Mouse (Mus musculus): ENCODE data around the gene Jund. TPM values are rescaled to one million over a fixed set of nuclear protein-coding genes. Genes with fewer than 3 reads are reported as not detected.

Jund gene
- total and polyA plus RNA-seq, 3 experiments: 191 to 283 (median 279) TPM

DNA sequence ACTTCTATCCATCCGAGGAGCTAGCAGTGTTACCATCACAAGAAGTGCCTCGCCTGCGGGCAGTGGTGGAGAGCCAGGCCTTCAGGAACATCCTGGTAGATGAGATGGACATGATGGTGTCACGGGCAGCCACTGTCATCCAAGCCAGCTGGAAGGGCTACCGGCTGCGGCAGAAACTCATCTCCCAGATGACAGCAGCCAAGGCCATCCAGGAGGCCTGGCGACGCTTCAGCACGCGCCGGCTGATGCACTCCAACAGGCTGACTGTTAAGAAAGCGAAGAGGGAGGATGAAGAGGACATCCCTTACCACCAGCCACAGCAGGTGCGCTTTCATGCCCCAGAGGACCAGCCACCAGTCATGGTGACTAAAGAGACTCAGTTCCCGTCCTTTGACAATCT, 9.5 kb downstream of the Jund start:
- Histone ChIP-seq H3K9ac (ENCODE audit: insufficient read depth, low read depth) (no peak overlapping the region), H3K4me1 (ENCODE audit: control insufficient read depth in 1 of 2, insufficient read depth in 2 of 2) (peaks cover 0 to 2% of the 10 kb centered on the region in 2 experiments; a peak in 2 of 4 replicates), H3K79me2 (replicated peaks; ENCODE audit: control insufficient read depth, extremely low read depth, insufficient read depth, poor library complexity, severe bottlenecking) (no peaks in the 10 kb centered on the region), H3K27ac (ENCODE audit: insufficient read depth, low read depth) (no peak overlapping the region), H3K9me3 (replicated peaks; ENCODE audit: low read length) (no peaks in the 10 kb centered on the region), H3K4me3 (replicated peaks in 1 of 3; ENCODE audit: low read depth in 2 of 3, low read length in 2 of 3, poor library complexity in 1 of 3) (no peak overlapping the region), H3K4me2 (ENCODE audit: insufficient read depth, low read depth, poor library complexity, severe bottlenecking) (no peak overlapping the region), H3K27me3 (replicated peaks) (no peaks in the 10 kb centered on the region), H3K36me3 (replicated peaks in 1 of 2; ENCODE audit: control insufficient read depth in 1 of 2, insufficient read depth in 1 of 2, low read length in 1 of 2) (peaks cover 0 to 37% of the 10 kb centered on the region in 2 experiments)
- DNase-seq (ENCODE audit: extremely low read depth): no peak
- TF ChIP-seq TCF12 (IDR thresholded peaks at IDR 0.05; ENCODE audit: low read depth, low read length): no peak
- TF ChIP-seq POLR2AphosphoS2 (IDR thresholded peaks at IDR 0.05; ENCODE audit: low read depth, low read length): no peak
- no peak for TF ChIP-seq CHD1 (IDR thresholded peaks at IDR 0.05; ENCODE audit: low read depth, low read length)
- TF ChIP-seq MEF2A (IDR thresholded peaks at IDR 0.05; ENCODE audit: borderline replicate concordance, low read depth, low read length): no peak
- TF ChIP-seq ZKSCAN1 (IDR thresholded peaks at IDR 0.05; ENCODE audit: borderline replicate concordance, low read depth, low read length): no peak
- no peak for TF ChIP-seq E2F4 (IDR thresholded peaks at IDR 0.05; ENCODE audit: insufficient replicate concordance, low read depth, low read length)
- no peak for TF ChIP-seq TBP (conservative IDR thresholded peaks at IDR 0.05; ENCODE audit: low read depth, low read length)
- no peak for TF ChIP-seq RCOR1 (conservative IDR thresholded peaks at IDR 0.05; ENCODE audit: low read depth, low read length)
- no peak for TF ChIP-seq PAX5 (IDR thresholded peaks at IDR 0.05; ENCODE audit: low read length)
- TF ChIP-seq ZMIZ1 (IDR thresholded peaks at IDR 0.05; ENCODE audit: low read depth, low read length): no peak
- TF ChIP-seq NELFE (IDR thresholded peaks at IDR 0.05; ENCODE audit: low read depth, low read length): no peak
- no peak for TF ChIP-seq KAT2A (IDR thresholded peaks at IDR 0.05; ENCODE audit: insufficient replicate concordance, low read length)
- no peak for TF ChIP-seq EP300 (IDR thresholded peaks at IDR 0.05; ENCODE audit: low read length)
- no peak for TF ChIP-seq SMC3 (IDR thresholded peaks at IDR 0.05; ENCODE audit: low read depth, low read length)
- TF ChIP-seq ZC3H11A (IDR thresholded peaks at IDR 0.05; ENCODE audit: low read depth, low read length): no peak
- in situ Hi-C loops (cut with MboI; ENCODE audit: low pct_ligation_motif_present, low pct_unique_long_range_greater_than_20kb, low sequenced_read_pairs): no loop called here
- dilution Hi-C loops (cut with MboI; ENCODE audit: extremely low pct_ligation_motif_present, extremely low pct_unique_long_range_greater_than_20kb, low sequenced_read_pairs): no loop called here

DNA sequence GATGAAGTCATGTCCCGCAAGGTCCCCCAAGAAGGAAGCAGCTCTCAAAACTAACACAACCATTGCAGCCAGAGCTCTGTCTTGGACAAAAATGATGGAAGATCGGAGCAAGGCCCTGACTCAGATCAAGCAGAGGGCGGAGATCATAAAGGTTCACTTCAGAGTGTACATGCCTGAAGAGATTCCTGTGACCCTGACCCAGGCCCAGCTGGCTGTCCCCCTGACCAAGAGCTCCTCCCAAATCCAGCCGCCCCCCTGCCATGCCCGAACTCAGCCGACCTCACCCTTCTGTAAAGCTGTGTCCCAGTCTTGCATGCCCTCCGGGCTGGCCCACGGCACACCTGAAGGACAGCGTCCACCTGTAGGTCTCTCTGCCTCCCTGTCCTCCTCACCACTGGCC, 11.0 kb downstream of the Jund start:
- Histone ChIP-seq H3K27me3 (replicated peaks) (no peaks in the 10 kb centered on the region), H3K4me1 (ENCODE audit: control insufficient read depth in 1 of 2, insufficient read depth in 2 of 2) (no peaks in the 10 kb centered on the region), H3K79me2 (replicated peaks; ENCODE audit: control insufficient read depth, extremely low read depth, insufficient read depth, poor library complexity, severe bottlenecking) (no peaks in the 10 kb centered on the region), H3K4me2 (ENCODE audit: insufficient read depth, low read depth, poor library complexity, severe bottlenecking) (no peak overlapping the region), H3K36me3 (replicated peaks in 1 of 2; ENCODE audit: control insufficient read depth in 1 of 2, insufficient read depth in 1 of 2, low read length in 1 of 2) (peaks cover 0 to 30% of the 10 kb centered on the region in 2 experiments), H3K4me3 (replicated peaks in 1 of 3; ENCODE audit: low read depth in 2 of 3, low read length in 2 of 3, poor library complexity in 1 of 3) (no peak overlapping the region), H3K9ac (ENCODE audit: insufficient read depth, low read depth) (no peak overlapping the region), H3K9me3 (replicated peaks; ENCODE audit: low read length) (no peaks in the 10 kb centered on the region), H3K27ac (ENCODE audit: insufficient read depth, low read depth) (no peak overlapping the region)
- in situ Hi-C loops (cut with MboI; ENCODE audit: low pct_ligation_motif_present, low pct_unique_long_range_greater_than_20kb, low sequenced_read_pairs) (loop anchor here (10.0 kb wide), 2 partner anchors 45 to 135 kb away; partner anchors contain the start of gene Pgpep1), dilution Hi-C loops (cut with MboI; ENCODE audit: extremely low pct_ligation_motif_present, extremely low pct_unique_long_range_greater_than_20kb, low sequenced_read_pairs) (no loop called here)
- no peak for DNase-seq (ENCODE audit: extremely low read depth)
- TF ChIP-seq PAX5 (IDR thresholded peaks at IDR 0.05; ENCODE audit: low read length) (no peak), ELF1 (IDR thresholded peaks at IDR 0.05; ENCODE audit: low read depth, low read length) (no peak), SIN3A (IDR thresholded peaks at IDR 0.05; ENCODE audit: low read length) (no peak), BHLHE40 (IDR thresholded peaks at IDR 0.05; ENCODE audit: low read depth, low read length) (no peak), NRF1 (IDR thresholded peaks at IDR 0.05; ENCODE audit: low read depth, low read length) (no peak), CHD2 (IDR thresholded peaks at IDR 0.05; ENCODE audit: low read length) (no peak), E2F4 (IDR thresholded peaks at IDR 0.05; ENCODE audit: insufficient replicate concordance, low read depth, low read length) (no peak), TCF12 (IDR thresholded peaks at IDR 0.05; ENCODE audit: low read depth, low read length) (no peak), USF1 (IDR thresholded peaks at IDR 0.05; ENCODE audit: low read depth, low read length) (no peak), NELFE (IDR thresholded peaks at IDR 0.05; ENCODE audit: low read depth, low read length) (no peak), ZKSCAN1 (IDR thresholded peaks at IDR 0.05; ENCODE audit: borderline replicate concordance, low read depth, low read length) (no peak), IRF4 (IDR thresholded peaks at IDR 0.05; ENCODE audit: low read depth, low read length) (no peak), MYC (IDR thresholded peaks at IDR 0.05; ENCODE audit: low read depth, low read length) (no peak), MXI1 (IDR thresholded peaks at IDR 0.05; ENCODE audit: low read depth, low read length) (no peak), ZC3H11A (IDR thresholded peaks at IDR 0.05; ENCODE audit: low read depth, low read length) (no peak), MAX (IDR thresholded peaks at IDR 0.05; ENCODE audit: low read length) (no peak), GABPA (IDR thresholded peaks at IDR 0.05; ENCODE audit: insufficient replicate concordance, low read depth, low read length) (no peak), USF2 (conservative IDR thresholded peaks at IDR 0.05; ENCODE audit: low read depth, low read length) (no peak)

Measured in CH12.LX (cell line).